Mouse (Mus musculus) kidney, postnatal 14 days (tissue): ENCODE measurements at regions not wholly inside any gene's neighbourhood (a gene's known extent, or its start where the extent isn't known, plus 50 kb on each side); places are given as distances from the start of the nearest gene placed in this dataset.
"Not testable (repeated sequence)": the region's sequence is repeated elsewhere in the genome, so short reads cannot be mapped to it uniquely, and the experiment has no call there.

Experiments
- DNase-seq: peaks from one replicate; pipeline ENCODE4 v3.0.0; 2022; ENCODE audit warnings: mixed read lengths

GRCm38 (mm10) chr13:26457487-26458253, 312.3 kb downstream of the Hdgfl1 start:
- DNase-seq, result peak; percentile 59

- no peak for DNase-seq
Measured at GRCm38 (mm10) chr13:26426639-26427038, 343.3 kb downstream of the Hdgfl1 start.

GRCm38 (mm10) chr13:26424513-26424912, 345.5 kb downstream of the Hdgfl1 start:
- no peak for DNase-seq

GRCm38 (mm10) chr13:26405757-26406156, 364.2 kb downstream of the Hdgfl1 start:
- peak; percentile 48 for DNase-seq

- DNase-seq, result peak; percentile 44
Measured at GRCm38 (mm10) chr13:26404707-26405106, 365.3 kb downstream of the Hdgfl1 start.

- no peak for DNase-seq
Measured at GRCm38 (mm10) chr13:26387861-26388621, 381.9 kb downstream of the Hdgfl1 start.

GRCm38 (mm10) chr13:26382631-26383030, 387.3 kb downstream of the Hdgfl1 start:
- no peak for DNase-seq

- DNase-seq, result no peak
Measured at GRCm38 (mm10) chr13:26382154-26382553, 387.8 kb downstream of the Hdgfl1 start.

- no peak for DNase-seq
Measured at GRCm38 (mm10) chr13:26375546-26375945, 394.4 kb downstream of the Hdgfl1 start.

- DNase-seq, result not testable (repeated sequence)
Measured at GRCm38 (mm10) chr13:26365911-26366310, 404.1 kb downstream of the Hdgfl1 start.

- DNase-seq, result peak; percentile 24
Measured at GRCm38 (mm10) chr13:26356341-26356740, 413.6 kb downstream of the Hdgfl1 start.

- no peak for DNase-seq
Measured at GRCm38 (mm10) chr13:26354421-26354820, 415.5 kb downstream of the Hdgfl1 start.

GRCm38 (mm10) chr13:26350510-26350909, 419.5 kb downstream of the Hdgfl1 start:
- DNase-seq, result no peak

GRCm38 (mm10) chr13:26338795-26339194, 431.2 kb downstream of the Hdgfl1 start:
- no peak for DNase-seq

- no peak for DNase-seq
Measured at GRCm38 (mm10) chr13:26325066-26325465, 444.9 kb downstream of the Hdgfl1 start.

GRCm38 (mm10) chr13:26324633-26325032, 445.3 kb downstream of the Hdgfl1 start:
- DNase-seq, result no peak

GRCm38 (mm10) chr13:26318557-26318956, 451.4 kb downstream of the Hdgfl1 start:
- DNase-seq, result no peak

GRCm38 (mm10) chr13:26312246-26313010, 457.5 kb downstream of the Hdgfl1 start:
- DNase-seq, result no peak

- DNase-seq, result peak; percentile 5
Measured at GRCm38 (mm10) chr13:26284073-26284444, 485.9 kb downstream of the Hdgfl1 start.

GRCm38 (mm10) chr13:26283397-26284072, 486.4 kb downstream of the Hdgfl1 start:
- peak; percentile 2 for DNase-seq

- DNase-seq, result no peak
Measured at GRCm38 (mm10) chr13:26282291-26282690, 487.7 kb downstream of the Hdgfl1 start.

GRCm38 (mm10) chr13:26272850-26273249, 497.1 kb downstream of the Hdgfl1 start:
- DNase-seq, result no peak

- DNase-seq, result no peak
Measured at GRCm38 (mm10) chr13:26267501-26267900, 502.5 kb downstream of the Hdgfl1 start.
